Mouse (Mus musculus) embryonic facial prominence, embryonic 15.5 days (tissue): Measurements from ENCODE around the gene Cib3. TPM values are rescaled to one million over a fixed set of nuclear protein-coding genes. Genes with fewer than 3 reads are reported as not detected.

ENCODE experiments used
- ATAC-seq: fragments of 200-750 bp; cut with Nextera tagmentation; 2 replicates; pipeline ENCODE4 v1.8.0; 2017; ENCODE audit warnings: low read depth, moderate TSS enrichment; ENCODE audit not compliant: insufficient number of reproducible peaks, low FRiP score, low TSS enrichment
- H3K27ac ChIP-seq: fragments of 300-500 bp; sonication (generic); replicated peaks from 2 replicates; pipeline ENCODE4 v1.5.1; 2015; ENCODE audit warnings: mild to moderate bottlenecking, inconsistent platforms
- H3K27me3 ChIP-seq: fragments of 300-500 bp; sonication (generic); 2 replicates; pipeline ENCODE4 v1.6.1; 2015; ENCODE audit warnings: inconsistent platforms
- H3K36me3 ChIP-seq: fragments of 300-500 bp; sonication (generic); 2 replicates; pipeline ENCODE4 v1.6.1; 2015; ENCODE audit warnings: mild to moderate bottlenecking, inconsistent platforms
- H3K4me1 ChIP-seq: fragments of 300-500 bp; sonication (generic); 2 replicates; pipeline ENCODE4 v1.6.1; 2015; ENCODE audit warnings: inconsistent platforms
- H3K4me2 ChIP-seq: fragments of 300-500 bp; sonication (generic); replicated peaks from 2 replicates; pipeline ENCODE4 v1.6.1; 2015; ENCODE audit warnings: mild to moderate bottlenecking, inconsistent platforms
- H3K4me3 ChIP-seq: fragments of 300-500 bp; sonication (generic); replicated peaks from 2 replicates; pipeline ENCODE4 v1.5.1; 2015; ENCODE audit warnings: mild to moderate bottlenecking, inconsistent platforms
- H3K9ac ChIP-seq: fragments of 300-500 bp; sonication (generic); 2 replicates; pipeline ENCODE4 v1.6.1; 2015; ENCODE audit warnings: inconsistent platforms
- H3K9me3 ChIP-seq: fragments of 300-500 bp; sonication (generic); replicated peaks from 2 replicates; pipeline ENCODE4 v1.6.1; 2016; ENCODE audit warnings: inconsistent platforms
- WGBS: fragments of 180-500 bp; shearing (Covaris S2); methylation state at CpG from one replicate; pipeline ENCODE4 v1.1.7; 2015; 5-methylcytosine and 5-hydroxymethylcytosine counted together
- polyA plus RNA-seq: library from polyadenylated mRNA; unstranded; fragments of >200 nt; fragmentation: Nextera tagmentation; extraction: Ambion mirVana; gene quantifications from 2 replicates; pipeline ENCODE4 v1.2.1, GENCODE M21; 2015

Cib3 gene
- polyA plus RNA-seq, 1 experiment from 2014 or later, result 0.31 TPM

GRCm38 (mm10) chr8:72162821-72163220 lies 49.8 kb downstream of the Cib3 start:
- no peaks in the 10 kb centered on the region for H3K9me3 ChIP-seq
- H3K4me3 ChIP-seq, result peak overlapping the region; percentile 68; the same call in 1 of the 2 replicates
- ATAC-seq, result no peak

GRCm38 (mm10) chr8:72160707-72161697 lies 51.6 kb downstream of the Cib3 start, which contains the start of gene Rab8a:
Gene Rab8a (plus strand): TSS chr8:72161200.
- no peaks in the 10 kb centered on the region for H3K27me3 ChIP-seq
- peak within 1 kb of the TSS; percentile 77 for H3K9ac ChIP-seq
- peak within 1 kb of the TSS; percentile 68 for H3K4me3 ChIP-seq
- peaks cover 25% of the 10 kb centered on the region for H3K4me1 ChIP-seq
- peak within 1 kb of the TSS; percentile 80 for H3K4me2 ChIP-seq
- peak; percentile 99 for ATAC-seq
- peak within 1 kb of the TSS; percentile 83 for H3K27ac ChIP-seq
- 0 out of 2 replicates have a peak, but pooled peaks cover 5% of the 10 kb centered on the region for H3K36me3 ChIP-seq
- no peaks in the 10 kb centered on the region for H3K9me3 ChIP-seq
- WGBS, result under 1% methylated on average over 82 of the region's 82 CpGs

More at GRCm38 (mm10) chr8:72162821-72163220, 49.8 kb downstream of the Cib3 start:
- no peak overlapping the region for H3K4me2 ChIP-seq
- no peak overlapping the region for H3K27ac ChIP-seq
- no peak overlapping the region for H3K9ac ChIP-seq
- no peaks in the 10 kb centered on the region for H3K27me3 ChIP-seq
- H3K36me3 ChIP-seq, result 0 out of 2 replicates have a peak, but pooled peaks cover 12% of the 10 kb centered on the region
- H3K4me1 ChIP-seq, result peaks cover 25% of the 10 kb centered on the region

- no peak overlapping the region; the same call in 1 of the 2 replicates for H3K9ac ChIP-seq
- ATAC-seq, result no peak
- no peaks in the 10 kb centered on the region for H3K27me3 ChIP-seq
- H3K9me3 ChIP-seq, result no peaks in the 10 kb centered on the region
- peak overlapping the region; percentile 80 for H3K4me2 ChIP-seq
- WGBS, result 67% methylated on average over 3 of the region's 3 CpGs
- H3K4me3 ChIP-seq, result peak overlapping the region; percentile 68
- peaks cover 25% of the 10 kb centered on the region for H3K4me1 ChIP-seq
- 0 out of 2 replicates have a peak, but pooled peaks cover 5% of the 10 kb centered on the region for H3K36me3 ChIP-seq
- H3K27ac ChIP-seq, result no peak overlapping the region
Measured at GRCm38 (mm10) chr8:72160007-72160406, 52.6 kb downstream of the Cib3 start.

- Histone ChIP-seq H3K9me3 (no peaks in the 10 kb centered on the region), H3K9ac (no peak overlapping the region), H3K4me1 (peaks cover 25% of the 10 kb centered on the region), H3K27ac (no peak overlapping the region), H3K36me3 (0 out of 2 replicates have a peak, but pooled peaks cover 10% of the 10 kb centered on the region), H3K4me2 (no peak overlapping the region), H3K27me3 (no peaks in the 10 kb centered on the region), H3K4me3 (no peak overlapping the region)
- ATAC-seq, result no peak
- 76% methylated on average over 3 of the region's 3 CpGs for WGBS
Measured at GRCm38 (mm10) chr8:72158726-72159125, 53.9 kb downstream of the Cib3 start.

GRCm38 (mm10) chr8:72158096-72158495 lies 54.5 kb downstream of the Cib3 start:
- Histone ChIP-seq H3K4me3 (no peak overlapping the region), H3K36me3 (peaks cover 15% of the 10 kb centered on the region), H3K4me2 (no peak overlapping the region), H3K4me1 (peaks cover 25% of the 10 kb centered on the region), H3K27ac (no peak overlapping the region), H3K27me3 (no peaks in the 10 kb centered on the region), H3K9me3 (no peaks in the 10 kb centered on the region), H3K9ac (no peak overlapping the region)
- ATAC-seq, result no peak
- WGBS, result 80% methylated on average over 2 of the region's 2 CpGs

Other genes starting within 250 kb of the Cib3 start
- gene Cyp4f18, start 203.2 kb downstream of the Cib3 start, polyA plus RNA-seq, result 1.3 and 1.5 TPM in 2 replicates
- gene Olfr372, start 171.6 kb downstream of the Cib3 start, polyA plus RNA-seq, result not detected in 2 replicates
- 0.17 TPM in 1 of 2 replicates, not detected in the other for gene Olfr373, start 129.7 kb downstream of the Cib3 start, polyA plus RNA-seq
- 0.08 TPM in 1 of 2 replicates, not detected in the other for gene Olfr374, start 105.8 kb downstream of the Cib3 start, polyA plus RNA-seq
- 600 and 613 TPM in 2 replicates for gene Tpm4, start 77.9 kb downstream of the Cib3 start, polyA plus RNA-seq
- gene Rab8a, start 51.6 kb downstream of the Cib3 start, polyA plus RNA-seq, result 113 and 116 TPM in 2 replicates
- gene Hsh2d, start 23.2 kb downstream of the Cib3 start, polyA plus RNA-seq, result 0.26 TPM in 1 of 2 replicates, not detected in the other
- gene Gm11034, start 799 bp upstream of the Cib3 start, polyA plus RNA-seq, result not detected in 2 replicates
- 71.0 and 72.1 TPM in 2 replicates for gene Fam32a, start 6.9 kb upstream of the Cib3 start, polyA plus RNA-seq
- gene Ap1m1, start 27.2 kb upstream of the Cib3 start, polyA plus RNA-seq, result 109 and 112 TPM in 2 replicates
- gene Gm10282, start 92.4 kb upstream of the Cib3 start, polyA plus RNA-seq, result 22.9 and 33.3 TPM in 2 replicates
- gene Klf2, start 106.2 kb upstream of the Cib3 start, polyA plus RNA-seq, result 12.1 and 15.4 TPM in 2 replicates
- 54.2 and 56.6 TPM in 2 replicates for gene Eps15l1, start 208.6 kb upstream of the Cib3 start, polyA plus RNA-seq
- 1.0 and 1.2 TPM in 2 replicates for gene Calr3, start 231.0 kb upstream of the Cib3 start, polyA plus RNA-seq
- gene 1700030K09Rik, start 231.0 kb upstream of the Cib3 start, polyA plus RNA-seq, result 15.7 and 17.0 TPM in 2 replicates